Mouse (Mus musculus) C2C12 (cell line): Measurements from ENCODE around the gene Rpl18. TPM values are rescaled to one million over a fixed set of nuclear protein-coding genes. Genes with fewer than 3 reads are reported as not detected.

Source experiments
- H3K27me3 ChIP-seq: one replicate; pipeline ENCODE4 v1.6.1; 2011; ENCODE audit not compliant: control insufficient read depth, insufficient read depth, insufficient read length
- H3K36me3 ChIP-seq: one replicate; pipeline ENCODE4 v1.6.1; 2011; ENCODE audit not compliant: control insufficient read depth, insufficient read depth
- H3K4me3 ChIP-seq: one replicate; pipeline ENCODE4 v1.5.1; 2011; ENCODE audit warnings: mild to moderate bottlenecking, control low read depth; ENCODE audit not compliant: poor library complexity, insufficient read depth, severe bottlenecking
- H3K79me2 ChIP-seq: one replicate; pipeline ENCODE4 v1.6.1; 2011; ENCODE audit not compliant: control insufficient read depth, insufficient read depth
- H3K79me3 ChIP-seq: one replicate; pipeline ENCODE4 v1.6.1; 2011; ENCODE audit warnings: low read depth, control low read depth
- H3ac ChIP-seq: one replicate; pipeline ENCODE3; 2011; ENCODE audit warnings: low read depth; ENCODE audit not compliant: control insufficient read depth, insufficient read length
- CEBPB ChIP-seq: IDR thresholded peaks from one replicate; pipeline ENCODE4 v1.6.1; 2011; ENCODE audit warnings: low read depth, mild to moderate bottlenecking, control low read depth, moderate library complexity
- CTCF ChIP-seq: IDR thresholded peaks from one replicate; pipeline ENCODE4 v1.5.1; 2011; ENCODE audit not compliant: control insufficient read depth, insufficient read depth, insufficient read length
- FOSL1 ChIP-seq: IDR thresholded peaks from one replicate; pipeline ENCODE4 v1.8.0; 2011; ENCODE audit warnings: mild to moderate bottlenecking, low read length; ENCODE audit not compliant: poor library complexity, insufficient read depth, severe bottlenecking
- MAX ChIP-seq: IDR thresholded peaks from one replicate; pipeline ENCODE4 v1.6.1; 2011; ENCODE audit warnings: mild to moderate bottlenecking, control low read depth
- MYOD1 ChIP-seq: IDR thresholded peaks from one replicate; pipeline ENCODE4 v1.6.1; 2011; ENCODE audit warnings: low read depth; ENCODE audit not compliant: control insufficient read depth, insufficient read length
- MYOG ChIP-seq: IDR thresholded peaks from one replicate; pipeline ENCODE4 v1.6.1; 2011; ENCODE audit not compliant: control insufficient read depth, insufficient read length; ENCODE audit errors: extremely low read depth
- USF1 ChIP-seq: IDR thresholded peaks from one replicate; pipeline ENCODE4 v1.6.1; 2011; ENCODE audit warnings: low read depth, mild to moderate bottlenecking, control low read depth, moderate library complexity
- polyA plus RNA-seq: library from polyadenylated mRNA; unstranded; fragments of >200 nt; fragmentation: generic; extraction: Trizol; gene quantifications from one replicate; pipeline ENCODE4 v1.2.1, GENCODE M21; 2012; ENCODE audit warnings: missing spikeins

Gene Rpl18
- polyA plus RNA-seq, 1 experiment = 4,453 TPM

GRCm38 (mm10) chr7:45706721-45707241, 8.5 kb upstream of the Rpl18 start:
- H3K27me3 ChIP-seq = no peaks in the 10 kb centered on the region
- peak overlapping the region; percentile 37 for H3K4me3 ChIP-seq
- H3ac ChIP-seq = peak overlapping the region; percentile 68
- no peaks in the 10 kb centered on the region for H3K36me3 ChIP-seq
- H3K79me2 ChIP-seq = no peaks in the 10 kb centered on the region
- no peak for TF ChIP-seq MAX
- no peak for TF ChIP-seq USF1
- no peak for TF ChIP-seq MYOD1
- no peak for TF ChIP-seq MYOG
- TF ChIP-seq CTCF = no peak
- no peak for TF ChIP-seq FOSL1
- no peak for TF ChIP-seq CEBPB
- no peaks in the 10 kb centered on the region for H3K79me3 ChIP-seq

- Histone ChIP-seq H3ac (peak overlapping the region; percentile 31), H3K27me3 (no peaks in the 10 kb centered on the region), H3K4me3 (no peak overlapping the region), H3K79me2 (no peaks in the 10 kb centered on the region), H3K79me3 (no peaks in the 10 kb centered on the region), H3K36me3 (no peaks in the 10 kb centered on the region)
- TF ChIP-seq MYOD1 (no peak), MYOG (no peak), CTCF (no peak), MAX (peak; percentile 72), FOSL1 (no peak), USF1 (peak; percentile 87), CEBPB (no peak)
These were observed 7.8 kb upstream of the Rpl18 start for GRCm38 (mm10) chr7:45707375-45707967.

GRCm38 (mm10) chr7:45708221-45708761, 7.0 kb upstream of the Rpl18 start:
- Histone ChIP-seq H3ac (no peak overlapping the region), H3K79me2 (no peaks in the 10 kb centered on the region), H3K27me3 (no peaks in the 10 kb centered on the region), H3K4me3 (no peak overlapping the region), H3K79me3 (no peaks in the 10 kb centered on the region), H3K36me3 (no peaks in the 10 kb centered on the region)
- TF ChIP-seq MYOD1 = no peak
- TF ChIP-seq FOSL1 = no peak
- no peak for TF ChIP-seq MAX

- TF ChIP-seq MYOD1 (no peak), FOSL1 (no peak), MYOG (no peak), CTCF (no peak), CEBPB (no peak), USF1 (no peak), MAX (no peak)
- no peak overlapping the region for H3K4me3 ChIP-seq
- H3K79me2 ChIP-seq = peaks cover 3% of the 10 kb centered on the region
- no peaks in the 10 kb centered on the region for H3K27me3 ChIP-seq
- no peak overlapping the region for H3ac ChIP-seq
- no peaks in the 10 kb centered on the region for H3K79me3 ChIP-seq
- no peaks in the 10 kb centered on the region for H3K36me3 ChIP-seq
These were observed 6.2 kb upstream of the Rpl18 start for GRCm38 (mm10) chr7:45709036-45709435.

- Histone ChIP-seq H3K79me2 (peaks cover 11% of the 10 kb centered on the region), H3ac (no peak overlapping the region), H3K27me3 (no peaks in the 10 kb centered on the region), H3K36me3 (no peaks in the 10 kb centered on the region), H3K4me3 (no peak overlapping the region), H3K79me3 (peaks cover 5% of the 10 kb centered on the region)
- no peak for TF ChIP-seq MYOG
- TF ChIP-seq MYOD1 = no peak
- TF ChIP-seq CEBPB = no peak
- TF ChIP-seq MAX = no peak
- TF ChIP-seq USF1 = no peak
- no peak for TF ChIP-seq FOSL1
- no peak for TF ChIP-seq CTCF
These were observed 5.4 kb upstream of the Rpl18 start for GRCm38 (mm10) chr7:45709677-45710355.
